Mouse (Mus musculus): ENCODE results near the gene Sh3bp1. TPM values are rescaled to one million over a fixed set of nuclear protein-coding genes. Genes with fewer than 3 reads are reported as not detected.

Sh3bp1 gene
- 15.8 and 17.3 TPM in 2 replicates for polyA plus RNA-seq (2014; fragmentation: Nextera tagmentation; extraction: Ambion mirVana)

GRCm38 (mm10) chr15:78899740-78900584, at the start of gene Sh3bp1:
Gene Sh3bp1 (plus strand): TSS chr15:78899768.
- DNase-seq (ENCODE audit: low spot score) (peak; percentile 85), ATAC-seq (replicated peaks; ENCODE audit: low FRiP score) (0 out of 2 replicates have a peak, but pooled peaks have one; percentile 34)
- Histone ChIP-seq H3K36me3 (ENCODE audit: control insufficient read depth, insufficient read depth, low read length) (no peaks in the 10 kb centered on the region), H3K27me3 (ENCODE audit: control insufficient read depth, insufficient read depth, low read length) (peaks cover 4% of the 10 kb centered on the region; the same call in 1 of the 2 replicates), H3K4me1 (replicated peaks; ENCODE audit: control insufficient read depth, insufficient read depth, low read length) (peaks cover 13% of the 10 kb centered on the region; the same call in 1 of the 2 replicates), H3K4me3 (ENCODE audit: low read depth, low read length) (peak within 1 kb of the TSS; percentile 54), H3K4me2 (ENCODE audit: low read depth, low read length, severe bottlenecking) (peak within 1 kb of the TSS; percentile 99), H3K27ac (ENCODE audit: low read depth, low read length) (no peak within 1 kb of the TSS), H3K9ac (ENCODE audit: low read length) (peak within 1 kb of the TSS; percentile 64), H3K9me3 (ENCODE audit: control insufficient read depth, low read length) (no peaks in the 10 kb centered on the region)
- WGBS: under 1% methylated on average over 47 of the region's 47 CpGs

- H3K27ac ChIP-seq (ENCODE audit: low read depth, low read length): no peak overlapping the region
- WGBS: 76% methylated on average over 14 of the region's 15 CpGs
- DNase-seq (ENCODE audit: low spot score): no peak
- H3K9ac ChIP-seq (ENCODE audit: low read length): no peak overlapping the region
- ATAC-seq (replicated peaks; ENCODE audit: low FRiP score): no peak
- no peak overlapping the region for H3K4me2 ChIP-seq (ENCODE audit: low read depth, low read length, severe bottlenecking)
- H3K4me1 ChIP-seq (replicated peaks; ENCODE audit: control insufficient read depth, insufficient read depth, low read length): peaks cover 3% of the 10 kb centered on the region; the same call in 1 of the 2 replicates
- H3K27me3 ChIP-seq (ENCODE audit: control insufficient read depth, insufficient read depth, low read length): 0 out of 2 replicates have a peak, but pooled peaks cover 2% of the 10 kb centered on the region
- no peaks in the 10 kb centered on the region for H3K9me3 ChIP-seq (ENCODE audit: control insufficient read depth, low read length)
- no peaks in the 10 kb centered on the region for H3K36me3 ChIP-seq (ENCODE audit: control insufficient read depth, insufficient read depth, low read length)
- no peak overlapping the region for H3K4me3 ChIP-seq (ENCODE audit: low read depth, low read length)
Observed at GRCm38 (mm10) chr15:78850059-78850824, 49.3 kb upstream of the Sh3bp1 start.

DNA sequence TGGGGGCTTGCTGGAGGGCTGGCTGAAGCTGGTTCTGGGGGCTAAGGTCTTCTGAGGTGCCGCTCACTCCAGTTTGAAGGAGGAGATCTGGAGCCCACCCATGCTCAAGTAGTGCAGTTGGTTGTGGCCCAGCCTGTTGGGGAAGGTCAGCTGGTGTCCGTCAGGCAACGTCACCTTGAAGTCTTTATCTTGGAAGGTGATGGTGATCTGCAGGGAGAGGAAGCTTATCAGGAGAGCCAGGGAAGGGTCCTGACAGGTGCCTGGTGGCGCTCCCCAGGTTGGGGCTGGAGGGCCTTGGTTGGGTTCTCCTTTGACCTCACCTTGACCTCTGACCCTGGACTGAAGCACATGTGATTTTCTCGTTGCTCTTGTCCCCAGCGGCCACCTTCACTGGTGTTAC, 48.6 kb upstream of the Sh3bp1 start:
- H3K27me3 ChIP-seq (ENCODE audit: control insufficient read depth, insufficient read depth, low read length): 0 out of 2 replicates have a peak, but pooled peaks cover 2% of the 10 kb centered on the region
- H3K9ac ChIP-seq (ENCODE audit: low read length): no peak overlapping the region
- DNase-seq (ENCODE audit: low spot score): no peak
- no peak overlapping the region for H3K27ac ChIP-seq (ENCODE audit: low read depth, low read length)
- peaks cover 3% of the 10 kb centered on the region; the same call in 1 of the 2 replicates for H3K4me1 ChIP-seq (replicated peaks; ENCODE audit: control insufficient read depth, insufficient read depth, low read length)
- H3K36me3 ChIP-seq (ENCODE audit: control insufficient read depth, insufficient read depth, low read length): no peaks in the 10 kb centered on the region
- WGBS: 70% methylated on average over 6 of the region's 6 CpGs
- ATAC-seq (replicated peaks; ENCODE audit: low FRiP score): no peak
- no peak overlapping the region for H3K4me3 ChIP-seq (ENCODE audit: low read depth, low read length)
- H3K4me2 ChIP-seq (ENCODE audit: low read depth, low read length, severe bottlenecking): no peak overlapping the region
- no peaks in the 10 kb centered on the region for H3K9me3 ChIP-seq (ENCODE audit: control insufficient read depth, low read length)

DNA sequence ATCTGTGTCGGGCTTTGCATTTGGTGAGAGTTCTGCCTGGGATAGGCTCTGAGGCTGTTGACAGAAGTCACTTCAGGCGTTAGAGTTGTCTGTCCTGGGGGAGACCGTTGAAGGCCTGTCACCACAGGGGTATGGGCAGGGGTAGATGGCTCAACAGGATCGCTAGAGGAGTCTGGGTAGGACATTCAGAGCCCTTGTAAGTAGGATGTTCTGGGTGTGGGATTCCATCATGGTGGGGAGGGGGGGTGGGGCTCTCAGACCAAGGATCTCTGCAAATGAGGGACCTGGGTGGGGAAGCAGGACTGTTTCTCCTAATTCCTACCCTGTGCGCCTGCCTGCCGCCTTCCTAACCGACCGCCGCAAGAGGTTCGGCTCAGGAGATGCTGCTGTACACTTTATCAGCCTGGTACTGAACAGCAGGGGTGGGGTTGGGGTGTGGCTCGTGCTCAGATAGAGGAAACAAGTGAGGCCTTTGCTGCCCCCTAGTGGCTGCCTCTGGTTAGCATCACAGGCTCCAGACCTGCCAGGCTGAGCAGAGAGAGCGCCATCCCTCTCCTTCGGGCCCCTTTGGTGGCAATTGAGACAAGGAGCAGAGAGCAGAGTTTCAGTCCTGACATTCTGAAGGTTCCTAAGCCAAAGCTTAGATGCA, 47.9 kb upstream of the Sh3bp1 start:
- peaks cover 3% of the 10 kb centered on the region; the same call in 1 of the 2 replicates for H3K4me1 ChIP-seq (replicated peaks; ENCODE audit: control insufficient read depth, insufficient read depth, low read length)
- peak; percentile 96 for DNase-seq (ENCODE audit: low spot score)
- H3K4me3 ChIP-seq (ENCODE audit: low read depth, low read length): no peak overlapping the region
- peak overlapping the region; percentile 29; the same call in 1 of the 2 replicates for H3K4me2 ChIP-seq (ENCODE audit: low read depth, low read length, severe bottlenecking)
- WGBS: 16% methylated on average over 13 of the region's 13 CpGs
- no peak overlapping the region for H3K9ac ChIP-seq (ENCODE audit: low read length)
- 0 out of 2 replicates have a peak, but pooled peaks cover 2% of the 10 kb centered on the region for H3K27me3 ChIP-seq (ENCODE audit: control insufficient read depth, insufficient read depth, low read length)
- no peak overlapping the region for H3K27ac ChIP-seq (ENCODE audit: low read depth, low read length)
- ATAC-seq (replicated peaks; ENCODE audit: low FRiP score): peak; percentile 55; the same call in 1 of the 2 replicates
- no peaks in the 10 kb centered on the region for H3K36me3 ChIP-seq (ENCODE audit: control insufficient read depth, insufficient read depth, low read length)
- no peaks in the 10 kb centered on the region for H3K9me3 ChIP-seq (ENCODE audit: control insufficient read depth, low read length)

DNA sequence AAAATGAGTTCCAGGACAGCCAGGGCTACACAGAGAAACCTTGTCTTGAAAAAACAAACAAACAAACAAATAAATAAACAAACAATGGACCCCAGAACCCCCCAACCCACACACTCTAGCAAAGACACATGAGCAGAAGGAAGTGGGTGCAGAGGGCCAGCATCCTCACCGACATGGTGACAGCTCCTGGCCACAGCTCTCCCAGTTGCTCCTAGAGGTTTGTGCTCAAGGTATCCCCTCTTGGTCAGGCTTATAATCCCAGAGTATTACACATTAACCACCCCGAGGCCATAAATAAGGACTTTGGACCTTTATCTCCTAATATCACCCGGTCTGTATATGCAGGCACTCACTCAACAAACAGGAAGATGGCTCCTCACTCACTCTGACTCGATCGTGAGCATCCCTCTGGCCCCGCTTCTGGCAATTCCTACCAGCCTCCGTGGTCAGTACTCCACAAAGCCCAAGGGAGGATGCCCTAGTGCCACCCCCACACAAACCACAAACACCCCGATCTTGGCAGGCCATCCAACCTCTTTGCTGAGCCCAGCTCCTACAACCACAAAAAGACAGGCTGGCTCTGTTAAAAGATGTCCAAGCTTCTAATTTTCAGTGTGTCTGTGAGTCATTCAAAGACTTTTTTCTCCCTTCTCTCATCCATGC, 44.1 kb upstream of the Sh3bp1 start, which contains the start of gene Lgals2:
TSS of gene Lgals2 (minus strand) at position 227 of the 663 bp plus-strand sequence.
- Histone ChIP-seq H3K4me3 (ENCODE audit: low read depth, low read length) (no peak within 1 kb of the TSS), H3K27me3 (ENCODE audit: control insufficient read depth, insufficient read depth, low read length) (0 out of 2 replicates have a peak, but pooled peaks cover 2% of the 10 kb centered on the region), H3K27ac (ENCODE audit: low read depth, low read length) (no peak within 1 kb of the TSS), H3K4me1 (replicated peaks; ENCODE audit: control insufficient read depth, insufficient read depth, low read length) (peaks cover 3% of the 10 kb centered on the region; the same call in 1 of the 2 replicates), H3K9ac (ENCODE audit: low read length) (no peak within 1 kb of the TSS), H3K36me3 (ENCODE audit: control insufficient read depth, insufficient read depth, low read length) (no peaks in the 10 kb centered on the region), H3K9me3 (ENCODE audit: control insufficient read depth, low read length) (no peaks in the 10 kb centered on the region), H3K4me2 (ENCODE audit: low read depth, low read length, severe bottlenecking) (no peak within 1 kb of the TSS)
- ATAC-seq (replicated peaks; ENCODE audit: low FRiP score) (no peak), DNase-seq (ENCODE audit: low spot score) (no peak)
- 81% methylated on average over 8 of the region's 8 CpGs for WGBS

DNA sequence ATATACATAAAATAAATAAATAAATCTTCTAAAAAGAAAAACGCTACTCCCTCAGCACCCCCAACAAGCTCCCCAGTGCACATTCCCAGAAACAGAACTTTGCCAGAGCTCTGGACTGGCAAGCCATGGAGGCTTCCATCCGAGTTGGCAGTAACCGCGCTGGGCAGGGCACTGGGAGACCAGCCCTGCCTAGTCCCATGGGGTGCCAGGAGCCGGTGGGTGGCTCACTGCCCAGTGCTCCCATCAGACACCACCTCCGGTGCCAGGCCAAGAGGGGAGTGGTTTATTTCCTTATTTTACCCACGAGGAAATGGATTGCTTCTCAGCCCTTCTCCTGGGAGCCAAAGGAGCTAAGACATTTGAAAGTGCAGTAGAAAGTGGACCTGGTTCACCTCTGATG, 42.6 kb upstream of the Sh3bp1 start:
- no peak overlapping the region for H3K27ac ChIP-seq (ENCODE audit: low read depth, low read length)
- no peaks in the 10 kb centered on the region for H3K4me1 ChIP-seq (replicated peaks; ENCODE audit: control insufficient read depth, insufficient read depth, low read length)
- H3K9ac ChIP-seq (ENCODE audit: low read length): no peak overlapping the region
- no peak for ATAC-seq (replicated peaks; ENCODE audit: low FRiP score)
- H3K4me3 ChIP-seq (ENCODE audit: low read depth, low read length): no peak overlapping the region
- 85% methylated on average over 7 of the region's 7 CpGs for WGBS
- no peak overlapping the region for H3K4me2 ChIP-seq (ENCODE audit: low read depth, low read length, severe bottlenecking)
- H3K27me3 ChIP-seq (ENCODE audit: control insufficient read depth, insufficient read depth, low read length): no peaks in the 10 kb centered on the region
- H3K36me3 ChIP-seq (ENCODE audit: control insufficient read depth, insufficient read depth, low read length): no peaks in the 10 kb centered on the region
- H3K9me3 ChIP-seq (ENCODE audit: control insufficient read depth, low read length): no peaks in the 10 kb centered on the region
- DNase-seq (ENCODE audit: low spot score): no peak

GRCm38 (mm10) chr15:78859311-78859710, 40.3 kb upstream of the Sh3bp1 start:
- H3K9ac ChIP-seq (ENCODE audit: low read length): no peak overlapping the region
- no peaks in the 10 kb centered on the region for H3K4me1 ChIP-seq (replicated peaks; ENCODE audit: control insufficient read depth, insufficient read depth, low read length)
- DNase-seq (ENCODE audit: low spot score) (no peak), ATAC-seq (replicated peaks; ENCODE audit: low FRiP score) (no peak)
- H3K27me3 ChIP-seq (ENCODE audit: control insufficient read depth, insufficient read depth, low read length): no peaks in the 10 kb centered on the region
- H3K4me2 ChIP-seq (ENCODE audit: low read depth, low read length, severe bottlenecking): no peak overlapping the region
- H3K27ac ChIP-seq (ENCODE audit: low read depth, low read length): no peak overlapping the region
- H3K36me3 ChIP-seq (ENCODE audit: control insufficient read depth, insufficient read depth, low read length): no peaks in the 10 kb centered on the region
- no peak overlapping the region for H3K4me3 ChIP-seq (ENCODE audit: low read depth, low read length)
- H3K9me3 ChIP-seq (ENCODE audit: control insufficient read depth, low read length): no peaks in the 10 kb centered on the region
- 85% methylated on average over 4 of the region's 4 CpGs for WGBS
